Mouse (Mus musculus) gonadal fat pad, adult 2 months (tissue): ENCODE measurements around the gene Jmy. TPM values are rescaled to one million over a fixed set of nuclear protein-coding genes. Genes with fewer than 3 reads are reported as not detected.

Experiments used
- polyA plus RNA-seq: library from polyadenylated mRNA; depleted of rRNA; stranded (reverse); fragments of >200 nt; gene quantifications from 2 replicates; pipeline ENCODE4 v1.2.3, GENCODE M21; 2012; rRNA removed

Gene Jmy
- polyA plus RNA-seq, 1 experiment, result 8.6 TPM

Other genes with a start within 250 kb of the Jmy start
- gene Homer1, start 200.2 kb downstream of the Jmy start, polyA plus RNA-seq, result 3.5 and 3.8 TPM in 2 replicates
- gene Bhmt, start 138.2 kb upstream of the Jmy start, polyA plus RNA-seq, result 0.08 and 0.34 TPM in 2 replicates
- 0.07 and 0.08 TPM in 2 replicates for gene Bhmt2, start 174.5 kb upstream of the Jmy start, polyA plus RNA-seq
- gene Dmgdh, start 174.6 kb upstream of the Jmy start, polyA plus RNA-seq, result 0.16 TPM in 1 of 2 replicates, not detected in the other